Mouse (Mus musculus) ES-Bruce4 (cell line): ENCODE results near the gene Cops4.

Experiments used
- CTCF ChIP-seq: IDR thresholded peaks from one replicate; pipeline ENCODE4 v1.8.1; 2011; ENCODE audit warnings: low read depth, low read length
- EP300 ChIP-seq: IDR thresholded peaks from 2 replicates; pipeline ENCODE4 v1.6.1; 2011; ENCODE audit warnings: low read depth, low read length; ENCODE audit not compliant: insufficient read depth
- POLR2A ChIP-seq: IDR thresholded peaks from one replicate; pipeline ENCODE4 v1.8.1; 2011; ENCODE audit warnings: low read length; ENCODE audit not compliant: insufficient read depth

DNA sequence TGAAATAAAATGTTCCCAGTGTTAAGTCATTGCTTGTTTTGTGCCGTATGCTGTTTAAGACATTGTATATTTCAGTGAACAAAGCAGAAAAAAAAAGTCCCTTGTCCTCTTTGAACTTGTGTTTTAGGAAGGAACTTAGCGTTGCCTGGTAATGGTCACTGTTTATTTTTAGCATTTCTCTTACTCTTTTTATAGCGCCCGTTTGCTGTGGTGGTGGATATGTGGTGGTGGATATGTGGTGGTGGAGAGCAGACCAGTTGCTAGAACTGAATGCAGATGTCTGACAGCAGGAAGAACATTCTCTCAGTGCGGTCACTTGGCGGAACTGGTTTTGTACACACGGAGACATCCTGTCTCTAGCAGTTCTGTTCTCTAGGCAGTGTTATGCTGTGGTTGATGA lies 8.1 kb downstream of the Cops4 start:
- TF ChIP-seq CTCF, result no peak
- TF ChIP-seq POLR2A, result no peak
- no peak for TF ChIP-seq EP300
